Comparison of ENCODE assay signal across 10 mouse cellular contexts in the genomic region with DNA sequence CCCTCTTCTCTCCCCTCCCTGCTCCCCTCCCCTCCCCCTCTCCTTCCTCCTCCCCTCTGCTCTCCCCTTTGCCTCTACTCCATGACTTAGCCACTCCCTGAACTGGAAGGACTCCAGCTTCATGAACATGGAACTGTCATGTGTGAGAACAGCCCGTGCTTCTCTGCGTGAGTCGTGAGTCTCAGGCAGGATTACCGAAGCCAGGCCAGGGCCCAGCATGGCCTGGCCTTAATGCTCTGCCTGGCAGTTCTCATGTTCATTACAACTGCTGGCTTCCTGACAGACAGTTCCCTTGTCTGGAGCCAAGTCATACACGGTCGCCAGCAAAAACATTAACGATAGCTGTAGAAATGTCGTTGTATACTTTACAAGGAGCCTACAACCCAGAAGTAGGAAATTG.
DNase-seq lines count a peak whose midpoint lies in the region; ATAC-seq lines count a peak whose summit lies in the region.
"Had no signal": no experiment of that assay in that cellular context is flagged by ENCODE, and none has a peak within 500 bp of the region (broad histone marks: within the 10 kb centered on the region; RNA-seq: fewer than 3 reads in every experiment).

No protein-coding gene starts in this region.

- no peak overlapping the region for H3K9ac ChIP-seq in heart, embryonic 11.5 days (ENCODE audit: low read depth, low read length)
- no peak overlapping the region for H3K9ac ChIP-seq in lung, embryonic 16.5 days (ENCODE audit: low read length)
- H3K9ac ChIP-seq: neural tube, embryonic 12.5 days had no signal

- WGBS in heart, embryonic 11.5 days (ENCODE audit: insufficient replicate concordance): 89% methylated on average over 8 of the region's 8 CpGs
- WGBS in lung, embryonic 16.5 days: 57% methylated on average over 8 of the region's 8 CpGs

- H3K4me3 ChIP-seq in heart, embryonic 11.5 days (ENCODE audit: low read depth, low read length): no peak overlapping the region
- no peak overlapping the region for H3K4me3 ChIP-seq in lung, embryonic 16.5 days (ENCODE audit: low read length)
- H3K4me3 ChIP-seq: neural tube, embryonic 12.5 days had no signal

- no peaks in the 10 kb centered on the region for H3K9me3 ChIP-seq in heart, embryonic 11.5 days (replicated peaks; ENCODE audit: control insufficient read depth, low read length)
- H3K9me3 ChIP-seq in lung, embryonic 16.5 days (ENCODE audit: control insufficient read depth, low read length): no peaks in the 10 kb centered on the region
- H3K9me3 ChIP-seq: neural tube, embryonic 12.5 days had no signal

- peak; percentile 36 to 53 for DNase-seq in heart, adult 18-20 months
- DNase-seq in lung, postnatal 14 days: no peak
- DNase-seq in cerebellum, adult 9-10 months: peak; percentile 31
- peak; percentile 7 for DNase-seq in lung, postnatal 36 days
- no peak for DNase-seq in thymus, adult 18-20 months
- DNase-seq in layer of hippocampus, adult 8-10 months (ENCODE audit: low spot score in 2 of 2): no peak
- DNase-seq: adrenal gland, postnatal 25 days had no signal

- no peaks in the 10 kb centered on the region for H3K27me3 ChIP-seq in heart, embryonic 11.5 days (ENCODE audit: control insufficient read depth, insufficient read depth, low read length)
- no peaks in the 10 kb centered on the region for H3K27me3 ChIP-seq in lung, embryonic 16.5 days (ENCODE audit: control insufficient read depth, insufficient read depth, low read depth, low read length)
- H3K27me3 ChIP-seq: neural tube, embryonic 12.5 days had no signal

- H3K4me2 ChIP-seq in heart, embryonic 11.5 days: no peak overlapping the region
- H3K4me2 ChIP-seq in lung, embryonic 16.5 days (ENCODE audit: low read depth, low read length): no peak overlapping the region
- H3K4me2 ChIP-seq: neural tube, embryonic 12.5 days had no signal

- no peaks in the 10 kb centered on the region for H3K36me3 ChIP-seq in heart, embryonic 11.5 days (ENCODE audit: control insufficient read depth, insufficient read depth, low read length)
- no peaks in the 10 kb centered on the region for H3K36me3 ChIP-seq in lung, embryonic 16.5 days (ENCODE audit: control insufficient read depth, insufficient read depth, low read length)
- H3K36me3 ChIP-seq: neural tube, embryonic 12.5 days had no signal

- ATAC-seq in heart, embryonic 11.5 days (replicated peaks; ENCODE audit: insufficient number of reproducible peaks, low FRiP score, low TSS enrichment): no peak
- ATAC-seq in lung, embryonic 16.5 days (ENCODE audit: low read depth): peak; percentile 45; the same call in 1 of the 2 replicates

- H3K4me1 ChIP-seq in heart, embryonic 11.5 days (ENCODE audit: control insufficient read depth, insufficient read depth, low read length): no peaks in the 10 kb centered on the region
- H3K4me1 ChIP-seq in lung, embryonic 16.5 days (replicated peaks; ENCODE audit: control insufficient read depth, insufficient read depth, low read length): no peaks in the 10 kb centered on the region
- H3K4me1 ChIP-seq: neural tube, embryonic 12.5 days had no signal

- no peak overlapping the region for H3K27ac ChIP-seq in heart, embryonic 11.5 days (ENCODE audit: low read depth, low read length)
- H3K27ac ChIP-seq in lung, embryonic 16.5 days (ENCODE audit: low read length): no peak overlapping the region
- H3K27ac ChIP-seq: neural tube, embryonic 12.5 days had no signal

Comparison
In these comparisons a context has a peak if more than half of its experiments do, and no peak if none do; other contexts are left out.
1. DNase-seq: peak in heart, adult 18-20 months (2 of 2), cerebellum, adult 9-10 months (single experiment) and lung, postnatal 36 days (single experiment); none in lung, postnatal 14 days (single experiment), thymus, adult 18-20 months (0 of 2) and layer of hippocampus, adult 8-10 months (0 of 2).